Mouse (Mus musculus): ENCODE results near the gene Tmem56.
A peak's percentile ranks its signal among the peaks of the same experiment; 100 is the strongest.

The Tmem56 gene

GRCm38 (mm10) chr3:121240362-121241040 lies 42.4 kb downstream of the Tmem56 start:
- H3K27me3 ChIP-seq (ENCODE audit: control insufficient read depth, insufficient read depth, low read length, poor library complexity, severe bottlenecking) = no peaks in the 10 kb centered on the region
- no peaks in the 10 kb centered on the region for H3K36me3 ChIP-seq (ENCODE audit: control insufficient read depth, insufficient read depth, low read length, poor library complexity, severe bottlenecking)
- DNase-seq (ENCODE audit: low read depth, low spot score) = no peak

DNA sequence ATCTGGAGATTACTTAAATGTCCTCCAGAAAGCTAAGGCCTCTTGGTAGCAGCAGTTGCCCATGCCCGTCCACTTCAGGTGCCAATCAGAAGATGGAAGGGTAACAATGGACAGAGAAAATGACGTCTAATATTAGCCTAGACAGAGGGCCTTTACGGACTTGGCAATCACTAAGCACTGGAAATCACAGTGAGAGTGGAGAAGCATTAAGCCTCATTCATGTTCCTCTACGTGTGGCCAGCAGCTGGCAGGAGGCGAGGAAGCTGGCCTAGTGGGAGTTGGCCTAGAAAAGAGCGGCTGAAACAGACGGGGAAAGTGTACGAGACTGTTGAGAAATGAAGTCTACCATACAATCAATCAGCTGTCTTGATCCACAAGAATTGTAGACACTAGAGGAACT lies 43.8 kb downstream of the Tmem56 start:
- H3K36me3 ChIP-seq (ENCODE audit: control insufficient read depth, insufficient read depth, low read length, poor library complexity, severe bottlenecking) = no peaks in the 10 kb centered on the region
- no peak for DNase-seq (ENCODE audit: low read depth, low spot score)
- no peaks in the 10 kb centered on the region for H3K27me3 ChIP-seq (ENCODE audit: control insufficient read depth, insufficient read depth, low read length, poor library complexity, severe bottlenecking)

DNA sequence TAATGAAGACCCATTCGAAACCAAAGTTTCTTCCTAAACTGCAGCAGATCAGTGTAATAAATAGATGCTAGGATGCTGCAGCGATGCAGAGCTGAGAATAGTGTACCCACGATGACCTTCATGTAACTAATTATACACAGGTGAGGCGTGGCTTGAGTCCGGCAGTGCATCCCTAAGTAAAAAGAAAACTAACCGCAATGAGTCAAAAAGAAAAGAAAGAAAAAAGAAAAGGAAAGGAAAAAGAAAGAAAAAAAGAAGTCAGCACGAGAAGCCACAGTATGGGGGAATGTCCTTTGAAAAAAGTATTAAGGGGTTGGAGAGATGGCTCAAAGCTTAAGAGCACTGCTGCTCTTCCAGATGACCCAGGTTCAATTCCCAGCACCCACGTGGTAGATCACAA lies 58.1 kb downstream of the Tmem56 start:
- DNase-seq (ENCODE audit: low read depth, low spot score) = no peak
- no peaks in the 10 kb centered on the region for H3K36me3 ChIP-seq (ENCODE audit: control insufficient read depth, insufficient read depth, low read length, poor library complexity, severe bottlenecking)
- no peaks in the 10 kb centered on the region for H3K27me3 ChIP-seq (ENCODE audit: control insufficient read depth, insufficient read depth, low read length, poor library complexity, severe bottlenecking)

- no peaks in the 10 kb centered on the region for H3K27me3 ChIP-seq (ENCODE audit: control insufficient read depth, insufficient read depth, low read length, poor library complexity, severe bottlenecking)
- H3K36me3 ChIP-seq (ENCODE audit: control insufficient read depth, insufficient read depth, low read length, poor library complexity, severe bottlenecking) = no peaks in the 10 kb centered on the region
- DNase-seq (ENCODE audit: low read depth, low spot score) = no peak
Observed at GRCm38 (mm10) chr3:121224185-121224584, 58.7 kb downstream of the Tmem56 start.

DNA sequence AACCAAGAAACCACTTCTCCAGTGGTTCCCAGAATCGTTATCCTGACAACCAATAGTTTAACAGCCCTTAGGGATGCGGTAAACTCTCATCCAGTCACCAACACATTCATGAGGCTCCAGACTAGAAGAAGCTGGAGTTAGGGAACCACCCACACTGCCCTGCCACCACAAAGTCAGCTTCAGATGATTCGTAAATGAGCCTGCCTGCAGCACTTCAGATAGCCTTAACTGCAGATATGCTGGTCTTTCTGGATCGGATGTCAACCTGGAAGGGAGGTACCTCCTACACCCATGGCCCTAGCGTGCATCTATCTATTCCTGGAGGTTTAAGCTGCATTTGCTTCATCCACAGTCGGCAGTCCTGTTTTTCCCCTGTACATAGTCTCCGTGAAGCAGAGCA lies 60.9 kb downstream of the Tmem56 start:
- no peaks in the 10 kb centered on the region for H3K36me3 ChIP-seq (ENCODE audit: control insufficient read depth, insufficient read depth, low read length, poor library complexity, severe bottlenecking)
- H3K27me3 ChIP-seq (ENCODE audit: control insufficient read depth, insufficient read depth, low read length, poor library complexity, severe bottlenecking) = no peaks in the 10 kb centered on the region
- no peak for DNase-seq (ENCODE audit: low read depth, low spot score)

DNA sequence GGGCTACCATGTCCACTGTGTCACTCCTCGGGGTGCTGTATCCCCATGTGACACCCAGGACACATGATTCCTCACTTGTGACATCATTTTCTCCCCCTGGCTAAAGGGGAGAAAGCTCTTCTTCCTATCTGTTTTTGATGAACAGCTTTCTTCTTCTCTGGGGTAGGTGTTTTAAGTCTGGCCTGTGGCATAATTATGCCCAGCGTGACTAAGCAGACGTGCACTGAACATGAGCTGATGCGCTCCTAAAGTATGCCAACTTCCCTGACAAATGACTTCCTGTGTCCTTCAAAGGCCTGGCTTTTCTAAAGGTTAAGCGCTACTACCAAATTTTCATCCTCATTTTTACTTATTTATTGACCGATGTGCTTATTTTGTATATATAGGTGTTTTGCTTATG lies 65.9 kb downstream of the Tmem56 start:
- DNase-seq (ENCODE audit: low read depth, low spot score) = no peak
- no peaks in the 10 kb centered on the region for H3K36me3 ChIP-seq (ENCODE audit: control insufficient read depth, insufficient read depth, low read length, poor library complexity, severe bottlenecking)
- no peaks in the 10 kb centered on the region for H3K27me3 ChIP-seq (ENCODE audit: control insufficient read depth, insufficient read depth, low read length, poor library complexity, severe bottlenecking)

DNA sequence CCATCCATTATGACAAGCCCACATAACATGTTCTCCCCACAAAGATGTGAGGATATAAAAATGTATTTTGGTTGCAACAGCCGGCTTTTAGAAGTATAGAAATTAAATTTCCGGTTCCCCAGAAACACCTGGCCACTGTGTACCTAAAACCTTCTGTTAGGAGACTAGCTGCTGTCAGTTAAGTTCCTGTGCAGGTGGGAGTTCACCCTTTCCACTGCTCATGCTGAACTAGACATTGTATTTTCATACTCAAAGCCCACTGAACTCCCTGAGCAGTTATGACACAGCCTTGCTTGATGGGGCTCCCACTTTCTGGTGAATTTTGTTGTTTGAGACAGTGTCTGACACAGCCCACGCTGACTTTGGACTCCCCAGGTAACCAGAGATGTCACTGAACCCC lies 69.4 kb downstream of the Tmem56 start:
- DNase-seq (ENCODE audit: low read depth, low spot score) = no peak
- H3K36me3 ChIP-seq (ENCODE audit: control insufficient read depth, insufficient read depth, low read length, poor library complexity, severe bottlenecking) = no peaks in the 10 kb centered on the region
- H3K27me3 ChIP-seq (ENCODE audit: control insufficient read depth, insufficient read depth, low read length, poor library complexity, severe bottlenecking) = no peaks in the 10 kb centered on the region

DNA sequence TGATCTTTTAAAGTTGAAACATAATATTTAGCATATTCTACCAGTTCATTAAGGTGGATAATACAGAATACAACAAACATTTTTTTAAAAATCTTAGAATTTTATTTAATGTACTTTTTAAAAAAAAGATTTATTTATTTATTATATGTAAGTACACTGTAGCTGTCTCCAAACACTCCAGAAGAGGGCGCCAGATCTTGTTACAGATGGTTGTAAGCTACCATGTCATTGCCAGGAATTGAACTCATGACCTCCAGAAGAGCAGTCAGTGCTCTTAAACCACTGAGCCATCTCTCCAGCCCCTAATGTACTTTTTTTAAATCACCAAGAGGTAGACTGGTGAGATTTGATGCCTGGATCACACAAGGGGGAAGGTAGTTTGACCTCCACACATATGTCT lies 70.7 kb downstream of the Tmem56 start:
- DNase-seq (ENCODE audit: low read depth, low spot score) = peak; percentile 23
- H3K36me3 ChIP-seq (ENCODE audit: control insufficient read depth, insufficient read depth, low read length, poor library complexity, severe bottlenecking) = no peaks in the 10 kb centered on the region
- no peaks in the 10 kb centered on the region for H3K27me3 ChIP-seq (ENCODE audit: control insufficient read depth, insufficient read depth, low read length, poor library complexity, severe bottlenecking)

DNA sequence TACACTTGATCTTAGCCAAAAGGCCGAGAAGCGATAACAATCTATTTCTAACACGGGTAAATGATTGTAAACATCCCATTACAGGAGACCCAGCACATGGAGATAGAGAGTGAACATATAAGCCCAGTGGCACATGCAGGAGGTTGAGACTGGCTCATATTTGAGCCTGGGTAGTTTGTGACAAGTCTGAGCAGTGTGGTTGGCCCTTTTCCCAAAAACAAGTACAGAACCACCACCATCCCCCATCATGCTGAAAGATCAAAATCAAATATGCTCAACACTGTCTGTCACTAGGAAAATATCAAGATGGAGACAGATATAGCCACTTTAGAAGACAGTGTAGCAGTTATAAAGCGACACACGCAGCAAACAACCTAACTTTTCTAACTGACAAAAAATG lies 73.9 kb downstream of the Tmem56 start:
- H3K36me3 ChIP-seq (ENCODE audit: control insufficient read depth, insufficient read depth, low read length, poor library complexity, severe bottlenecking) = no peaks in the 10 kb centered on the region
- DNase-seq (ENCODE audit: low read depth, low spot score) = no peak
- H3K27me3 ChIP-seq (ENCODE audit: control insufficient read depth, insufficient read depth, low read length, poor library complexity, severe bottlenecking) = no peaks in the 10 kb centered on the region

GRCm38 (mm10) chr3:121206202-121206882 lies 76.6 kb downstream of the Tmem56 start:
- H3K36me3 ChIP-seq (ENCODE audit: control insufficient read depth, insufficient read depth, low read length, poor library complexity, severe bottlenecking) = no peaks in the 10 kb centered on the region
- DNase-seq (ENCODE audit: low read depth, low spot score) = no peak

DNA sequence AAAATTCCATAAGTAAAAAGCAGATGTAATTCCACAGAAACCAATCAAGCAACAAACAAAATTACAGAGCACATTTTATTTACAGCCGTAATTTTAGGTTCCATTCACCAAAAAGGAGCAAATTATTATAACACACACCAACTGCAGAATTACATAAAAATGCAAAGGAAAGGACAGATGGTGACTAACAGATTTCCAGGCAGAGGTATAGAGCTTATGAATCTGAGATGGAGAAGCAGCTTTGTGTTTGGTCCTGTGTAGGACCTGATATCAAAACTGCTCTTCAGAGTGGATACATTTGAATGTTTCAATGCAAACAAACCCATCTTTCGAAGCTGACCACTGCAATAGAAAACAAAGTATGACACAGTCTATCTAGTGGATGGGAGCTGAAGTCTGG lies 80.3 kb downstream of the Tmem56 start:
- DNase-seq (ENCODE audit: low read depth, low spot score) = no peak
- no peaks in the 10 kb centered on the region for H3K27me3 ChIP-seq (ENCODE audit: control insufficient read depth, insufficient read depth, low read length, poor library complexity, severe bottlenecking)
- H3K36me3 ChIP-seq (ENCODE audit: control insufficient read depth, insufficient read depth, low read length, poor library complexity, severe bottlenecking) = no peaks in the 10 kb centered on the region

More at GRCm38 (mm10) chr3:121206202-121206882, 76.6 kb downstream of the Tmem56 start:
- no peaks in the 10 kb centered on the region for H3K27me3 ChIP-seq (ENCODE audit: control insufficient read depth, insufficient read depth, low read length, poor library complexity, severe bottlenecking)

GRCm38 (mm10) chr3:121201012-121201747 lies 81.7 kb downstream of the Tmem56 start:
- H3K36me3 ChIP-seq (ENCODE audit: control insufficient read depth, insufficient read depth, low read length, poor library complexity, severe bottlenecking) = no peaks in the 10 kb centered on the region
- no peak for DNase-seq (ENCODE audit: low read depth, low spot score)

GRCm38 (mm10) chr3:121189199-121189598 lies 93.7 kb downstream of the Tmem56 start:
- DNase-seq (ENCODE audit: low read depth, low spot score) = no peak
- H3K36me3 ChIP-seq (ENCODE audit: control insufficient read depth, insufficient read depth, low read length, poor library complexity, severe bottlenecking) = no peaks in the 10 kb centered on the region
- H3K27me3 ChIP-seq (ENCODE audit: control insufficient read depth, insufficient read depth, low read length, poor library complexity, severe bottlenecking) = no peaks in the 10 kb centered on the region

More at GRCm38 (mm10) chr3:121201012-121201747, 81.7 kb downstream of the Tmem56 start:
- H3K27me3 ChIP-seq (ENCODE audit: control insufficient read depth, insufficient read depth, low read length, poor library complexity, severe bottlenecking) = no peaks in the 10 kb centered on the region

GRCm38 (mm10) chr3:121187510-121187909 lies 95.4 kb downstream of the Tmem56 start:
- no peaks in the 10 kb centered on the region for H3K27me3 ChIP-seq (ENCODE audit: control insufficient read depth, insufficient read depth, low read length, poor library complexity, severe bottlenecking)
- DNase-seq (ENCODE audit: low read depth, low spot score) = no peak
- no peaks in the 10 kb centered on the region for H3K36me3 ChIP-seq (ENCODE audit: control insufficient read depth, insufficient read depth, low read length, poor library complexity, severe bottlenecking)

GRCm38 (mm10) chr3:121186925-121187324 lies 96.0 kb downstream of the Tmem56 start:
- Histone ChIP-seq H3K36me3 (ENCODE audit: control insufficient read depth, insufficient read depth, low read length, poor library complexity, severe bottlenecking) (no peaks in the 10 kb centered on the region), H3K27me3 (ENCODE audit: control insufficient read depth, insufficient read depth, low read length, poor library complexity, severe bottlenecking) (no peaks in the 10 kb centered on the region)
- DNase-seq (ENCODE audit: low read depth, low spot score) = no peak
